Mouse (Mus musculus): ENCODE results near the gene Atg13.

- TF ChIP-seq MEF2A (IDR thresholded peaks at IDR 0.05; ENCODE audit: borderline replicate concordance, low read depth, low read length), result no peak
- TF ChIP-seq RAD21 (IDR thresholded peaks at IDR 0.05; ENCODE audit: low read depth, low read length), result no peak
- TF ChIP-seq POLR2A (IDR thresholded peaks at IDR 0.05; ENCODE audit: low read depth, low read length), result no peak
- TF ChIP-seq UBTF (IDR thresholded peaks at IDR 0.05; ENCODE audit: low read depth, low read length), result no peak
- no peak for TF ChIP-seq BHLHE40 (IDR thresholded peaks at IDR 0.05; ENCODE audit: low read depth, low read length)
- no peak for TF ChIP-seq JUND (conservative IDR thresholded peaks at IDR 0.05; ENCODE audit: low read depth, low read length)
- TF ChIP-seq CTCF (conservative IDR thresholded peaks at IDR 0.05 in 1 of 2, IDR thresholded peaks at IDR 0.05 in 1 of 2; ENCODE audit: low read depth in 2 of 2, low read length in 2 of 2), result no peak
- no peak for TF ChIP-seq JUN (IDR thresholded peaks at IDR 0.05; ENCODE audit: insufficient read depth, low read depth, low read length)
- TF ChIP-seq ELF1 (IDR thresholded peaks at IDR 0.05; ENCODE audit: low read depth, low read length), result no peak
- no peak for TF ChIP-seq ZMIZ1 (IDR thresholded peaks at IDR 0.05; ENCODE audit: low read depth, low read length)
- TF ChIP-seq MAX (IDR thresholded peaks at IDR 0.05; ENCODE audit: low read length), result no peak
- TF ChIP-seq ZNF384 (IDR thresholded peaks at IDR 0.05; ENCODE audit: low read depth, low read length), result no peak
- TF ChIP-seq HCFC1 (IDR thresholded peaks at IDR 0.05; ENCODE audit: low read depth, low read length), result no peak
- no peak for TF ChIP-seq ZC3H11A (IDR thresholded peaks at IDR 0.05; ENCODE audit: low read depth, low read length)
Observed at GRCm38 (mm10) chr2:91696225-91696590, 14.2 kb downstream of the Atg13 start.
